Mouse (Mus musculus): ENCODE measurements at regions not wholly inside any gene's neighbourhood (a gene's known extent, or its start where the extent isn't known, plus 50 kb on each side); places are given as distances from the start of the nearest gene placed in this dataset.

- ATAC-seq (ENCODE audit: insufficient read depth) (no peak), DNase-seq (no peak)
- H3K4me1 ChIP-seq (ENCODE audit: insufficient read depth), result no peaks in the 10 kb centered on the region
- no peaks in the 10 kb centered on the region for H3K36me3 ChIP-seq (ENCODE audit: insufficient read depth)
- H3K27me3 ChIP-seq (ENCODE audit: insufficient read depth, low read length), result no peaks in the 10 kb centered on the region
- no peak overlapping the region for H3K4me2 ChIP-seq
- no peak overlapping the region for H3K4me3 ChIP-seq (ENCODE audit: low read depth, low read length)
- no peak overlapping the region for H3K27ac ChIP-seq (ENCODE audit: low read depth)
- H3K9ac ChIP-seq, result no peak overlapping the region
- H3K9me3 ChIP-seq (ENCODE audit: low read depth, low read length), result no peaks in the 10 kb centered on the region
- WGBS, result 76% methylated on average over 4 of the region's 4 CpGs
- TF ChIP-seq CTCF (IDR thresholded peaks at IDR 0.05; ENCODE audit: low read depth), result no peak
Observed at GRCm38 (mm10) chr7:39789321-39789720, 271.8 kb downstream of the Zfp619 start.

DNA sequence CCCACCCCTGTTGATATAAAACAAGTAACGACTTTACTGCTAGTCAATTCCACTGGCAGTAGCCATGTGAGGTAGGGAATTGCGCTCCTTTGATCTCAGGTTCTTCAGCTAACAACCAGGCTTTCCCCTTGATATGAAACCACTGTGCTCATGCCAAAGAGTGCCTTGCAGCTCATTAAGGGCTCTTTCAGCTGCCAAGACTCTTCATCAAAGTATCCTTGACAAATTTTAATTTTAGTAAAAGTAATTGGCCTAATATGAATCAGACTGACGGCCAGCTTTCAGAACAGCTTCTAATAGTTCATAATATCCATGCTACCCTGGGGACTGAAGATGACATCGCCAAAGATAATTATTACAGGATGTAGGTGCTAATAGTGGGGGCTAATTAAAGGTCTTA lies 272.3 kb downstream of the Zfp619 start:
- 83% methylated on average over 4 of the region's 4 CpGs for WGBS
- ATAC-seq (ENCODE audit: insufficient read depth), result no peak
- no peak for TF ChIP-seq CTCF (IDR thresholded peaks at IDR 0.05; ENCODE audit: low read depth)
- Histone ChIP-seq H3K9me3 (ENCODE audit: low read depth, low read length) (no peaks in the 10 kb centered on the region), H3K9ac (no peak overlapping the region), H3K27ac (ENCODE audit: low read depth) (no peak overlapping the region), H3K4me2 (no peak overlapping the region), H3K36me3 (ENCODE audit: insufficient read depth) (no peaks in the 10 kb centered on the region), H3K27me3 (ENCODE audit: insufficient read depth, low read length) (no peaks in the 10 kb centered on the region), H3K4me3 (ENCODE audit: low read depth, low read length) (no peak overlapping the region), H3K4me1 (ENCODE audit: insufficient read depth) (no peaks in the 10 kb centered on the region)
- DNase-seq, result no peak

DNA sequence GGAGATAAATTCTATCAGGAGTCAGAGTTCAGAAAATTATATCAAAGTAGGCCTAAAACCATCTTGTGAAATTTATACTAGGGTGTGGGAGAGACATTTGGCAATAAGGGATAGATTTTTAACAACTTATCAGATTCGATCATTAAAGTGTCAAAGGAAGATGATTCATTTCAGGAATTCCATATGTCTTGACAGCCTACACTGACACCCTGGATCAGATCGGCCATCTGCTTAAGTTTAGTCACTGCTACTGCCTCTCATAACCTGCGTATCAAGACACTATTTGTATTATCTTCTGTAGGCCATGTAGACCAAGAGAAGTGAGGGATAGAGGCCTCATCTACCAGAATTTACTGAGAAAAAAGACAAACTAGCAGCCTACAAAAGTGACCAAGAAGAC lies 277.2 kb downstream of the Zfp619 start:
- Histone ChIP-seq H3K27me3 (ENCODE audit: insufficient read depth, low read length) (no peaks in the 10 kb centered on the region), H3K9me3 (ENCODE audit: low read depth, low read length) (no peaks in the 10 kb centered on the region), H3K36me3 (ENCODE audit: insufficient read depth) (no peaks in the 10 kb centered on the region), H3K9ac (no peak overlapping the region), H3K4me3 (ENCODE audit: low read depth, low read length) (no peak overlapping the region), H3K4me1 (ENCODE audit: insufficient read depth) (no peaks in the 10 kb centered on the region), H3K27ac (ENCODE audit: low read depth) (no peak overlapping the region), H3K4me2 (no peak overlapping the region)
- DNase-seq (no peak), ATAC-seq (ENCODE audit: insufficient read depth) (no peak)
- TF ChIP-seq CTCF (IDR thresholded peaks at IDR 0.05; ENCODE audit: low read depth), result no peak
- 75% methylated on average over 3 of the region's 3 CpGs for WGBS

DNA sequence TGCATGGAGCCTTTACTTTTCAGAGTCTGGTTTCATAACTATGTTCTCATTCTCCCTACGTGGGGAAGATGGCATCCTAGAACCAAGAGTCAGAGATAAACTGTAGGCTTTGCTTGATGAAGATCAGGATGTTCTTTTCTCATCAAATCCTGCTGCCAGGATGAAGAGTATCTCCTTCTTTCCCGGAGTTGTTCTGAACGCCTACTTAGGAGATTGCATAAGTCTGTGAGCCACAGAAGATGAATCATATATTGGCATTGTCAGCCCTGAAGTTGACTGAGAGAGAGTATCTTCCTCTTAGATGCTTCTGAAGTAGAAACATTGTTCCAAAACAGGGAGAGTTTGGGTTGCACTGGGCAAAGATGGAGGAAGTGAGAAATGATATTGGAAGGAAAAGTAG lies 286.7 kb downstream of the Zfp619 start:
- H3K9me3 ChIP-seq (ENCODE audit: low read depth, low read length), result no peaks in the 10 kb centered on the region
- H3K4me3 ChIP-seq (ENCODE audit: low read depth, low read length), result no peak overlapping the region
- no peak for ATAC-seq (ENCODE audit: insufficient read depth)
- H3K4me2 ChIP-seq, result no peak overlapping the region
- H3K27ac ChIP-seq (ENCODE audit: low read depth), result no peak overlapping the region
- H3K4me1 ChIP-seq (ENCODE audit: insufficient read depth), result no peaks in the 10 kb centered on the region
- H3K36me3 ChIP-seq (ENCODE audit: insufficient read depth), result no peaks in the 10 kb centered on the region
- no peak for TF ChIP-seq CTCF (IDR thresholded peaks at IDR 0.05; ENCODE audit: low read depth)
- no peak overlapping the region for H3K9ac ChIP-seq
- WGBS, result 81% methylated on average over 3 of the region's 3 CpGs
- no peaks in the 10 kb centered on the region for H3K27me3 ChIP-seq (ENCODE audit: insufficient read depth, low read length)
- no peak for DNase-seq

DNA sequence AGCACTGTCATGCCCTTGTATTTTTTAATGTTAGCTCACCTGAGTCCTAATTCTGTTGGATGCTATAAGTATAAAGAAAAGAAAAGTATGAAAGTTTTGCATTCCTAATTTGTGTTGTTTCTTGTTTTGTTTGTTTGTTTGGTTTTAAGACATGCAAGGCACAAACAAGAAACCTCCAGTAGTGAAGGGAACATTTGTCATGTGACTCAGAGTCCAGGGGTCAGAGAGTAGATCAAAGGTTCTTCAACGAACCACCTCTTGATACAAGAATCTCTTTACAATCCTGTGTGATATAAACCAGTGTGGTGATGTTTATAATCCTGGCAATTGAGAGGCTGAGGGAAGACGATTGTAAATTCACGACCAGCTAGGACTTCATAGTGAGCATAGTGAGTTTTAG lies 300.5 kb downstream of the Zfp619 start:
- no peak for ATAC-seq (ENCODE audit: insufficient read depth)

GRCm38 (mm10) chr7:39822550-39823178 lies 305.1 kb downstream of the Zfp619 start:
- DNase-seq, result no peak
- Histone ChIP-seq H3K4me2 (no peak overlapping the region), H3K4me1 (ENCODE audit: insufficient read depth) (no peaks in the 10 kb centered on the region), H3K9me3 (ENCODE audit: low read depth, low read length) (no peaks in the 10 kb centered on the region), H3K36me3 (ENCODE audit: insufficient read depth) (no peaks in the 10 kb centered on the region), H3K27ac (ENCODE audit: low read depth) (no peak overlapping the region), H3K4me3 (ENCODE audit: low read depth, low read length) (no peak overlapping the region), H3K9ac (no peak overlapping the region), H3K27me3 (ENCODE audit: insufficient read depth, low read length) (no peaks in the 10 kb centered on the region)
- ATAC-seq (ENCODE audit: insufficient read depth), result no peak
- TF ChIP-seq CTCF (IDR thresholded peaks at IDR 0.05; ENCODE audit: low read depth), result no peak
- WGBS, result 83% methylated on average over 4 of the region's 4 CpGs

More for the DNA sequence above, 300.5 kb downstream of the Zfp619 start:
- Histone ChIP-seq H3K36me3 (ENCODE audit: insufficient read depth) (no peaks in the 10 kb centered on the region), H3K4me3 (ENCODE audit: low read depth, low read length) (no peak overlapping the region), H3K9me3 (ENCODE audit: low read depth, low read length) (no peaks in the 10 kb centered on the region), H3K27ac (ENCODE audit: low read depth) (no peak overlapping the region), H3K9ac (no peak overlapping the region), H3K4me1 (ENCODE audit: insufficient read depth) (no peaks in the 10 kb centered on the region), H3K27me3 (ENCODE audit: insufficient read depth, low read length) (no peaks in the 10 kb centered on the region), H3K4me2 (no peak overlapping the region)
- WGBS, result 64% methylated on average over 3 of the region's 3 CpGs
- DNase-seq, result no peak
- TF ChIP-seq CTCF (IDR thresholded peaks at IDR 0.05; ENCODE audit: low read depth), result no peak

DNA sequence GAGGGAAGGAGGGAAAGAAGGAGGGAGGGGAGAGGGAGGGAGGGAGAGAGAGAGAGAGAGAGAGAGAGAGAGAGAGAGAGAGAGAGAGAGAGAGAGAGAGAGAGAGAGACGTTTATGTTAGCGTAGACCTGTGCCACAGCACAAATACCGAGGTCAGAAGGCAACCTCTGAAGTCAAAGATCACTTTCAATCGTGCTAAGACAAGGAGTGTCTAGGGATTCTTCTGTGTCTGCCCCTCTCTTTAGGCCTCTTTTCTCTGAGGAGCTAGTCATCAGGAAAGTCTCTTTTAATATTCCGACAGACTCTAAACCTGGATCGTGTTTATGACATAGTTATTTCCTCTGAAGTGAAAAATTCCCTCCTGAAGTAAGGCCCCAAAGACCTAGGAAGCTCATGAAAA lies 310.8 kb downstream of the Zfp619 start:
- 40% methylated on average over 6 of the region's 6 CpGs for WGBS
- H3K4me3 ChIP-seq (ENCODE audit: low read depth, low read length), result no peak overlapping the region
- no peaks in the 10 kb centered on the region for H3K36me3 ChIP-seq (ENCODE audit: insufficient read depth)
- no peaks in the 10 kb centered on the region for H3K4me1 ChIP-seq (ENCODE audit: insufficient read depth)
- H3K9ac ChIP-seq, result no peak overlapping the region
- no peak overlapping the region for H3K27ac ChIP-seq (ENCODE audit: low read depth)
- ATAC-seq (ENCODE audit: insufficient read depth) (no peak), DNase-seq (no peak)
- TF ChIP-seq CTCF (IDR thresholded peaks at IDR 0.05; ENCODE audit: low read depth), result no peak
- no peaks in the 10 kb centered on the region for H3K9me3 ChIP-seq (ENCODE audit: low read depth, low read length)
- no peaks in the 10 kb centered on the region for H3K27me3 ChIP-seq (ENCODE audit: insufficient read depth, low read length)
- no peak overlapping the region for H3K4me2 ChIP-seq

GRCm38 (mm10) chr7:39830831-39831230 lies 313.3 kb downstream of the Zfp619 start:
- Histone ChIP-seq H3K27ac (ENCODE audit: low read depth) (no peak overlapping the region), H3K27me3 (ENCODE audit: insufficient read depth, low read length) (no peaks in the 10 kb centered on the region), H3K36me3 (ENCODE audit: insufficient read depth) (no peaks in the 10 kb centered on the region), H3K4me3 (ENCODE audit: low read depth, low read length) (no peak overlapping the region), H3K4me1 (ENCODE audit: insufficient read depth) (no peaks in the 10 kb centered on the region), H3K9ac (no peak overlapping the region), H3K9me3 (ENCODE audit: low read depth, low read length) (no peaks in the 10 kb centered on the region), H3K4me2 (no peak overlapping the region)
- TF ChIP-seq CTCF (IDR thresholded peaks at IDR 0.05; ENCODE audit: low read depth), result no peak
- ATAC-seq (ENCODE audit: insufficient read depth) (no peak), DNase-seq (no peak)
- 76% methylated on average over 2 of the region's 2 CpGs for WGBS
